Mouse (Mus musculus) layer of hippocampus, adult 8-10 months (tissue): ENCODE results near the gene Brsk2. TPM values are rescaled to one million over a fixed set of nuclear protein-coding genes. Genes with fewer than 3 reads are reported as not detected.
A peak's percentile ranks its signal among the peaks of the same experiment; 100 is the strongest.

Experiments used
- DNase-seq, 2 experiments: peaks; one replicate each; pipeline ENCODE4 v3.0.0; 2022; ENCODE audit warnings: low spot score in 2 of 2
- total RNA-seq, 4 experiments: library from RNA; stranded (reverse); gene quantifications; 2 replicates each; pipeline ENCODE4 v1.2.4; 2022

Brsk2 gene
- total RNA-seq, 4 experiments from 2014 or later: 158 to 183 (median 169) TPM

DNA sequence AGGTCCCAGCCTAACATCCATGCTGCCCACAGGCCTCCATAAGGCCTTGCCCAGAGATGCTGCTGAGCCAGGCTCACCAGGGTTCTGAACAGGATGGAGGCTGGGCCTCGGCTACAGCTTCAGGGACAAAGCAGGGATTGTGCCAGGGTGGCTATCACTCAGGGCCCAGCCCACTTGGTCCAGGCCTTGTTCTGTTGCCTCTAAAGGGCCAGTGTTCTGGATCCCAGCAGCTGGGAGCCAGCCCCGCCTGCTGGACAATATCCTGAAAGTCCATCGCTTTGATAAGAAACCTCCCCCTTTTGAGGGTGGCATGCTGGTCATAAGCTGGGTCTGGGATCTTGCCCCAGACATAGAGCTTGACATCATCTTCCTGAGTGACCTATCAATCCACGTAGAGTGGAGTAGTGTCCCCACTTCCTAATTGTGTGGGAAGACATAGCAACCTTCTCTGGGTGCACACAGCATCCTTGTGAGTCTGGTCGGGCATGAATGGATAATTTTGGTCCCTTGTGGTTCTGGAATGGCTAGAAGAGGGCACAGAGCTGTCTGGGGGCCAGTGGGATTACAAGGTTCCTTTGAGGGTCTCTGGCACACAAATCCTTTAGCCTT lies 6.1 kb downstream of the Brsk2 start:
- peak; percentile 69 to 74 for DNase-seq

- no peak for DNase-seq
These were observed 6.6 kb downstream of the Brsk2 start for GRCm38 (mm10) chr7:141956174-141956566.

- DNase-seq: no peak
These were observed 8.0 kb downstream of the Brsk2 start for GRCm38 (mm10) chr7:141957524-141958051.

DNA sequence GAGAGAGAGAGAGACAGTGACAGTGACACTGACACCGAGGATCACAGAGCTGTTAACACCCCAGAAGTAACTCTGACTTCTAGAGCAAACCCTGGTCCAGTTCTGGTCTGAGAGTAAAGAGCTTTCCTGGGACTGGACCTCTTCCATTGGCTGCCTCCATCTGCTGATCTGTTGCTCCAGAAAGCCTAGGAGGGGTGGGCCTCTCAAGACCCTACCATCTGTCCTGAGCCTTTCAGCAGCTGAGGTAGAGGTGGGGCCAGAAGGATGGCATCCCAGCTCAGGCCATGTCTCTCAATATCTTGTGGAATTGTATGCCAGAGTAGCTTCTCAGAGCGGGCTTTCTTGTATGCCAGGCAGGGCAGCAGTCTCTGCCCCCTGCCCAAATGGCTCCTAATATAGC lies 8.7 kb downstream of the Brsk2 start:
- DNase-seq: no peak

GRCm38 (mm10) chr7:141959133-141959532 lies 9.6 kb downstream of the Brsk2 start:
- no peak for DNase-seq

DNA sequence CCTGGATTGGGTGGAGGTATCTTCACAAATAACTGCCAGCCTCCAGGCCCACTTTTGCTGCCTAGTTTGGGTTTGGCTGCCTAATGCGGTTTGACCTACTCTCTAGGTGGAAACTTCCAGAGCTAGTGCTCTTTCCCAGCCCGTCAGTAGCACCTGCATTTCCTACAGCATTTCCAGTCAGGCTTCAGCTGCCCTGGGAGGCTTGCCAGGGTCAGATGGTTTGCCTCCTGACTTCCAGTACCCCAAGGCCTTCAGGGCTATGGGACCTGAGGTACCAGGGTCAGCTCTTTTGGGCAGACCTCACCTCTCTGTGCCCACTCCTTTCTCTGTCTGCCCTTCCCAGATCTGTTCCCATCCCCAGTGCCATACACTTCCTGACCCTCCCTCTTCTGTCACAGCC lies 11.4 kb downstream of the Brsk2 start:
- DNase-seq: no peak

DNA sequence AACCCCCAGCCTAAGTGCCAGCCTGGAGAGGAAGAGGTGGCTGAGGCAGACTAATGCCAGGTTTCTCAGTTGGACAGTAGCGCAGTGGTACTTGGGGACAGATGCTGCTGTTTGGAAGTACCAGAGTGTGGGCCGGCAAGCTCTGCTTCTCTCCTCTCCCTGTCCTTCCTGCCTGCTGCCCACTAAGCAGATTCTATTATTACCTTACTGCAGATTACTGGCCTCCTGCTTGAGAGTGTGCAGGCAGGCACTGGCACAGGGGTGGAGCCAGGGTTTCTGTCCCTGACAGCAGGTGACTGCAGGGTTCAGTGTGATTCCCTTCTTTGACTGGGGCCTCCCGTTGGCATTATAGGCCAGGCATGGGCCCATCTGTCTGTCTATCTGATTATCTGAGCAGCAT lies 11.9 kb downstream of the Brsk2 start:
- DNase-seq: no peak

- no peak for DNase-seq
These were observed 13.0 kb downstream of the Brsk2 start for GRCm38 (mm10) chr7:141962521-141962920.

- no peak for DNase-seq
These were observed 16.7 kb downstream of the Brsk2 start for GRCm38 (mm10) chr7:141966281-141966680.

GRCm38 (mm10) chr7:141972831-141973619 lies 23.5 kb downstream of the Brsk2 start:
- DNase-seq: no peak

- DNase-seq: no peak
These were observed 28.5 kb downstream of the Brsk2 start for GRCm38 (mm10) chr7:141978003-141978402.

DNA sequence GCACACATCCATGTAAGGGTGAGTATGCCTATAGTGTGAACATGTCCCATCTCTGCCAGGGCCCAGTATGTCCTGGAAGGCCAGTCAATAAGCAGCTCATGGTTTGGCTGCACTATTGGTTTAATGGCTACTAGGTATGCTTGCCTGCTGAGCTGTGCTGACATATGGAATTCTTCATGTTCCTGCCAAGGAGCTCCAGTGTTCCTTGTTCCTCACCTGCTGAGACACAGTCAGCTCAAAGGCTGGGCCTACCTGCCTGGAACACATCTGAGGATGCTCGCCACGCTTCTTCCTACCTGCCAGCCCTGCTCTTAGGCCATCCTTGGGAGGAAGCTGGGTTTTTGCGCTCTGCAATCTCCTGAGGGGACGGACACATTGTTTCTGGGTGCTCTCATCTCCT lies 29.7 kb downstream of the Brsk2 start:
- no peak for DNase-seq

DNA sequence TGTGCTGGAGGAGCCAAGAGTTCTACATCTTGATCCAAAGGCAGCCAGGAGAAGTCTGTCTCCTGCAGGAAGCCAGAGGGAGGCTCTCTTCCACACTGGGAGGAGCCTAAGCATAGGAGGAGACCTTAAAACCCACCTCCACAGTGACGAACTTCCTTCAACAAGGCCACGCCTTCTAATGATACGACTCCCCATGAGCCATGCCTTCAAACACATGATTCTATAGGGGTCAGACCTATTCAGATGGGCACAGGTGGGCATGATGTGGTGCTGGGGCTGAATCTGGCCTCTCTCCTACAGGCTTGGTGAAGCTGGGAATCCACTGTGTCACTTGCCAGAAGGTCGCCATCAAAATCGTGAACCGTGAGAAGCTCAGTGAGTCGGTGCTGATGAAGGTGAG lies 31.7 kb downstream of the Brsk2 start:
- DNase-seq: no peak

DNA sequence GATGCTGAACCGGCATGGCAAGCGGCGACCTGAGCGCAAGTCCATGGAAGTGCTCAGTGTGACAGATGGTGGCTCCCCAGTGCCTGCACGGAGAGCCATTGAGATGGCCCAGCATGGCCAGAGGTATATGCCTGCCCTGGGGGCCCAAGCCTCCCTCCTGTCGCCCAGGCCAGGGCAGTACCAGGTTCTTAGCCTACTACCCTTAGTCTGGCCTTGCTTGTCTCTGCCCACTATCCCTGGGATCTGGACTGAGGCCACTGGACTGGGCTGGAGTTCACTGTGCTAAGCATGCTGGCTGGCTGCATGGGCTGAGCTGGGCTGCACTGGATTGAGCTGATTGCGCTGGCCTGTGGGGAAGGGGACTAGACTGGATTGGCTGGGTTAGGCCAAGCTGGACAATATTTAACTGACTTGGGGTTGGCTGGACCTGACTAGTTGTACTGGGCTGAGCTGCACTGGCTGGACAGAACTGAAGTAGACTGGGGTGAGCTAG lies 38.8 kb downstream of the Brsk2 start:
- no peak for DNase-seq

DNA sequence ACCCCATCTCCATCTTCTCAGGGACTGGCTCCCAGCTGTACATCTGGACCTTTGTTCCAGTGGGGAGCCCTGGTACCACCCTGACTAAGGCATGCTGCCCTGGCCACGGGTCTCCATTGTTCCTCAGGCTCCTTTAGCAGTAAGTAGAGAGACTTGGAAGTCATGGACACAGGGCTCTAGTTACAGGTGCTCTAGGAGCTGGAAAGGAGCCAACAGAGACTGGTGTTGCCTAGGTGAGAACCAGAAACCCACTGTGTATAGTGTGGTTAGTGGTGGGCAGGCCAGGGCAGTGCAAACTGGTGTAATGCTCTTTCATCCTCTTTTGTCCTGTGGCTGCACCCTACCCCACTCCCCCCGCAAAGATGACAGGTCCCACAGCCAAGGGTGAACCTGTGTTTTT lies 41.6 kb downstream of the Brsk2 start:
- DNase-seq: no peak

- no peak for DNase-seq
These were observed 44.6 kb downstream of the Brsk2 start for GRCm38 (mm10) chr7:141994121-141994520.

- no peak for DNase-seq
These were observed 51.1 kb downstream of the Brsk2 start for GRCm38 (mm10) chr7:142000661-142001060.

GRCm38 (mm10) chr7:142001597-142002340 lies 52.2 kb downstream of the Brsk2 start:
- DNase-seq: no peak

- DNase-seq: no peak
These were observed 67.0 kb downstream of the Brsk2 start for GRCm38 (mm10) chr7:142016562-142016961.

- DNase-seq: no peak
These were observed 70.1 kb downstream of the Brsk2 start for GRCm38 (mm10) chr7:142019699-142020098.

- DNase-seq: no peak
These were observed 71.3 kb downstream of the Brsk2 start for GRCm38 (mm10) chr7:142020827-142021226.

- no peak for DNase-seq
These were observed 75.6 kb downstream of the Brsk2 start for GRCm38 (mm10) chr7:142025196-142025595.
